Mouse (Mus musculus) CD8-positive naive resting alpha-beta T cell, adult 2 months (primary cell): Measurements from ENCODE around the gene Col17a1.
A peak's percentile ranks its signal among the peaks of the same experiment; 100 is the strongest.

Experiments used
- DNase-seq, 2 experiments: peaks; one replicate each; pipeline ENCODE4 v3.0.0; 2022; ENCODE audit warnings: low read depth in 2 of 2, low spot score in 2 of 2

Gene Col17a1

DNA sequence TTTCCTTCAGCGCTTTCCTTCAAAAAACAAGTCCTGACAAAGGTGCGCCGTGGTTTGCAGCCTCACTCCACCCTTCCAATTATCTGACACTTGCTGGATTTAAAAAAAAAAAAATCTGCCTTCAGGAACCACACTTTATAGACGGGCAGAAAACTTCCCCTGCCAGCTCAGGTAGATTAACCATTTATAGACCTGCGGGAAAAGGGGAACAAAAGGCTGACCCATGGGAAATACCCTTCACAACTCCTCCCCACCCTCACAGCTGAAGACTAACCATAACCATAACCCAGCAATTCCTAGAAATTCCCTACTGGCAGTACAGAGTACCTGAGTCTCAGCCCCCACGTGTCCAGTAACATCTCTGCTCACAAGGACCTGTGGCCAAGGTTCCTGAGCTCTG lies at the start of gene Col17a1:
Gene Col17a1, minus strand, starts transcription at position 101 of the 400 bp plus-strand sequence.
- no peak for DNase-seq

DNA sequence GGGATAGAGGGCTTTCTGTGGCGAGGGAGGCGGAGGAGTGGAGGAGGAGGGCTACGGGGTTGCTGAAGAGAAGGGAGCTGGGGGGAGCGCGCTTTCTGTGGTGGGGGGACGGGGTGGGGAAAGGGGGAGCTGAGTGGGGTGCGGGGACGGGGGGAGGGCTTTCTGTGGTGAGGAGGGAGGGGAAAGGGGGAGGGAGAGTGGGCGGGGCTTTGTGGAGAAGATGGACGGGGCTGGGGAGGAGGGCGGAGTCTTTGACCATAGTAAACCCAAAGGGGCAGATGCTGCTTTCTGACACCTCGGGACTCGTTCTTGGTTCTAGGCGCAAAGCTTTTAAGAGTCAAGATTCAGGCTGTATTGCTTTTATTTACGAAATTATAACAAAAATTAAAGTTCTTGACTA lies 40.0 kb upstream of the Col17a1 start:
- no peak for DNase-seq

DNA sequence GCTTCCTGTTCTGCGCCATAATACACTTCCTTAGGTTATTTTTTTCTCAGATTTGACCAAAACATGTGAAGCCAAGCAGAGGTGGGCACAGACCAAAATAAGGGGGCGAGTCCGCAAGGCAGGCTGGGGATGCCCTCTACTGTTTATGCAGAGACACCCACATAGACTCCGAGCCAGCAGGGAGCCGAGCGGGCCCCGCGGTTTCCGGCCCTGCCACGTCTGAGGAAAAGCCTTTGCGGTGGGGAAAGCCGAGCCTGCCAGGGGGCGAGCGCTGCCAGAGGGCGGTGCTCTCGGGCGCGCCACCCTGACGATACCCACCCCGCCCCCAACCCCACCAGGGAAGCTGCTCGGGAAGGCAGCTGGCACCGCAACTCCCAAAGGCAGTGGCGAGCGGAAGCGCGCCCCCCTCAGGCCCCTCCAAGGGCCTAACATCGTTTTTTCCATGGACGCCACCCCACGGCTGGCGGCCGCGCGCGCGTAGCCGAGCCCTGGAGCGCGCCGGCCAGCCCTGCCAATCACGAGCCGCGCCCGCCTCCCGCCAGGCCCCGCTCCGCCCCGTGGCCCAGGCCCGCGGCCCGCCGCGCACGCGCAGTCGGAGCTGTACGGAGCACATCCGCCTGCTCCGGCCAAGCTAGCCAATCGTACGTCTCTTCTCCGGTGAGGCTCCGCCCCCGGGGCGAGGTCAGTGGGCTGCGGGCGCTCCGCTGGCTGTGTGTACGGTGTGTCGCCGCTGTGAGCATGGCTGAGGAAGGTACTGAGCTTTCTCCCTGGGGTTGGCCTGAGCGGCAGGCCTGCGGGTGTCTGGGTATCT lies 39.4 kb upstream of the Col17a1 start, which contains the start of gene Sfr1:
Gene Sfr1, plus strand, starts transcription at position 612 of the 811 bp plus-strand sequence.
- DNase-seq, result peak; percentile 98 to 99

DNA sequence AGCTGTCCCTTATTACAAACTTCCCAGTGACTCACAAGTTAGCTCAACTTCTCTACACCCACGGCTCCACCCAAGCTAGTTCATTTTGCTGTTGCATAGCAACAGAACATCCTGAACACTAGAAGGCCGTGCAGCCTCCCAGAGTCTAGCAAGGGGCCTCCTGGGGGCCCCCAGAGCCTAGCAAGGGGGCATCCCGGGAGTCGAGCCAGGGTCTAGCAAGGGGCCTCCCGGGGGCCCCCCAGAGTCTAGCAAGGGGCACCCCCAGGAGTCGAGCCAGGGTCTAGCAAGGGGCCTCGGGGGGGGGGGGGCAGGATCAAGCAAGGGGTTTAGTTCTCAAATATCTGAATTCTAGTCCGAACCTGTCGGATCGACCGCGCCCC lies 38.8 kb upstream of the Col17a1 start:
- peak; percentile 55 to 63 for DNase-seq

DNA sequence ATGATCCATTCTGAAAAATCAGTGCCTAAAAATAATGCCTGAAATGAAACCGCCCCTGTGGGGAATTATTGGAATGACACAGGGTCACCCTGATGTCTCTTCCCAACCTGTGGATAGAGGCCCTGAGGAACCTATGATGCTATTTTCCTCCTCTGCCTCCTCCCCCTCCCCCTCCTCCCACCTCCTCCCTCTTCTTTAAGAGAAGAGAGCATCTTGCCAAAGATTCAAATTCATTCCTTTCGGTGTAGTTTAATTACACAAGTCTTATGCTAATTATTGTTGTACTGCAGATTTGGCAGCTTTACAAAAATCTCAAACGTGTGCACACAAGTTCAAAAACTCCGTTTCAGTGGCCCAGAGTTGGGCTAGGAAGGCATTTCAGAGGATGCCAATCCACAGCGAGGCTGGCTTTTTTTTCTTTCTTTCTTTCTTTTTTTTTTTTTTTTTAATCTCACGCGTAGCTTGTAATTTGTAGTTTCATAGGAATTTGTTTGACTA lies 33.8 kb upstream of the Col17a1 start:
- no peak for DNase-seq

DNA sequence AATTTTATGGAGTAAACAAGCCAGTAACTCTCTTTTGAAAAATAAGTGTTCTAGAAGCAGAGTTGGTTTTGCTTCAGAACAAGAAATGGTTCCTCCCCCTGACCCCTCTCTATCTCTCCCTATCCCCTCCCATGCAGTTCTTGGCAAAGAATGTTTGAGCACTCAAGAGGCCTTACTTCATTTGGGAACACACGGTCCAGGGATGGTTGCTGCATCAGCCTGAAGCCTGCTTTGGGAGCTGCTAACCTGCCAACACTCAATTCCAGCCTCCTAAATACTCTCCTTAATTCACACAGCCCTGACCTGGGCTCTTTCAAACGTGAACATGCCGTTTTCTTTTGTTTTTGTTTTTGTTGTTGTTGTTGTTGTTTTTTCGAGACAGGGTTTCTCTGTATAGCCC lies 33.0 kb upstream of the Col17a1 start:
- DNase-seq, result no peak

DNA sequence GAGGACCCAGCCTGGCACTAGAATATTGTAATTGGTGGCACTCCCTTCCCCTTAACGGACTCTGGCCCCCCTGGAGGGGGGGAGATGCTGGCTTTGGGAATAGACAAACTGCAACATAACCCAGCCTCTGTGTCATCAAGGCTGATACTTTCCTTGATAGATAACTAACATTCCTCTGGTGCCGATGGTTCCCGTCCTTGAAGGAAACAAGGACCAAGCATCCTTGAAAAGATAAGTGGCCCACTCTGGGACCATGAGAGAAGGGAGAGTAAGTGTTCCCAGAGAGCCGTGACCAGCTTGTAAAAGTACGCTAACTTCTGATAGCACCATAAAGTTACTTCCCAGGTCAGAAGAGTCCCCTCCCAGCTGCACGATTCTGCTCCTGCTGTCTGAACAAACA lies 30.6 kb upstream of the Col17a1 start:
- no peak for DNase-seq

DNA sequence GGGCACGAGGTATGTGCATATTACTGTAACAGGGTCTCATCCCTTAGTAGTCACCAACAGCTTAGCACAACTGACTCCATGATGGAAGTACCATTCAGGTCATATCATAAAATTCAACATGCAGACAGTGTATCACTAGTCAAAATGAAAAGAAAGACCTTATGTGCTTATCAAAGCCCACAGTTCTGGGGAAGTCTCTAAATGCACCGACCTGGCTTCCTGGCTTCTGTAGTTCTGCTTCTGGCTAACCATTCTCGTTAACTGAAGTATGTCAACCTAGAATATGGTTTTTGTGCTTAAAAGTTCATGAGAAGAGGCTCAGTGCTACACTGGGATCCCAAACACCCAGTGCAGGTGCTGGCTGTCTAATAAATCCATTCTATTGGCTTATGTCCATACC lies 27.3 kb upstream of the Col17a1 start:
- DNase-seq, result no peak

DNA sequence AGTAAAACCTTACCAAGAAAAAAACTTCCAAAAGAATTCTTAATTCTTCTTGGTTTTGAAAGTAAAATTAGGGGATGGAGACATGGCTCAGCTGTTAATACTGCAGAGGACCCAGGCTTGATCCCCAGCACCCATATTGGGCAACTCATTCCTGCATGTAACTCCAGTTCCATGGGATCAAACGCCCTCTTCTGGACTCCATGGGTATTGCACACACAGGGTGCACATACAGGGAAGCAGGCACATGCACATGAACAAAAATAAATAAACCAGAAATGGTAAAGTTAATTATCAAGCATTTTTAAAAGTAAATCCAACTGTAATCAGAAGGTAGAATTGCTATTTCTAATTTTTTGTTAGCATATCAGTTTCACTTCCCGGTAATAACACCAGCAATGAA lies 24.2 kb upstream of the Col17a1 start:
- no peak for DNase-seq

DNA sequence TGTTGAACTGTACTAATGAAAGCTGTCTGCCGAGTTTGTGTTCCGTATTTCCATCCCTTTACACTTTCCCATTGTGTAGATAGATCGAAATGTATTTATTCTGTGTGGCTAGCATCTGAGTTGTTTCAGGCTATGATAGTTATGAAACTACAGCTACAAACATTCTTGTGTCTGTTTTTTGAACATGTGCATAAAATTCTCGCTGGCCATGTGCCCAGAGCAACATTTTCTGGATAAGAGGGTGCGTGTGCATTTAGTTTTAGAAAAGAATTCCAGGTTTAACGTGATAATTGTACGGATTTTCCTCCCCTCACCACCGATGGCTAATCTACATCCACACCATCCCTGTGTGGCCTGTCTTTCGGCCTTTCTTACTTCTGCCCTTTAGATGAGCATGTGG lies 21.6 kb upstream of the Col17a1 start:
- no peak for DNase-seq

DNA sequence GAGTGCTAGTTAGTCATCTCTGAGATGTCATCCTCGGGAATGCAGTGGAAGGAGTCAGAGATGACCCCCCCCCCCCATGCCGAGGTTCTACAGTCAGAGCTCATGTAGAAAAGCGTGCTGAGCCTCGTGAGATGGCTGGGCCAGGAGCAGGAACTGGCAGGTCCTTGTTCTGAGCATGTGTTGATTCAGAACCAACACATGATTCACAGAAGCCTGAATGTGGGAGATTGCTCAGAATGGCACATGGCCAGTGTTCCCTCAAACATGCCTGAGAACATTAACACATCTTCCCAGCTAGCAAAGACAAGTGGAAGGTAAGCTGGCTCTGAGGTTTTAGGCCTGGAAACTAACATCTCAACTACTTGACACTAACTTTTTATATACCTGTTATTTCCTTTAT lies 18.5 kb upstream of the Col17a1 start:
- DNase-seq, result no peak

DNA sequence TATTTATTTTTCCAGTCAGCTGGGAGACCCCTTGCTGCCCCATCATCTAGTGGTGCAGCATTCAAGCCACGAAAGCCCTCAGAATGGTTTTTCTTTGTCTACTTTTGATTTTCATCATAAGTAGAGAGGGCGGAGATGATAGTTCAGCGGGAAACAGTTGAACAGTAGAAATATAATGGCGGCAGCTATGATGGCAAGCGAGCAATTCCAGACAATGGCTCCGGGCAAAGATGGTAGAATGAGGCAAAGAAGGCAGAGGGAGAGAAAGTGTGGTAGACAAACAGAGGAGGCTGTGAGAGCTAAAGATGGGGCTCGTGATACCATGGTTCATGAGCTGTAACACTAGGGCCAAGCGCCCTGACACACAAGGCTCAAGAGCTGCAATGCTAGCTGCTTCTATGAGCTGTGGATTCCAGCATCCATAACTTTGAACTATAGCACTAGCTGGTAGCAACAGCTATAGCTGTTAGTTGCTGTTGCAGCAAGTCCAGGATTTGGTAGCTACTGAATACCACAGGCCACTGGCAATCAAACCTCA lies 13.9 kb upstream of the Col17a1 start:
- DNase-seq, result no peak

DNA sequence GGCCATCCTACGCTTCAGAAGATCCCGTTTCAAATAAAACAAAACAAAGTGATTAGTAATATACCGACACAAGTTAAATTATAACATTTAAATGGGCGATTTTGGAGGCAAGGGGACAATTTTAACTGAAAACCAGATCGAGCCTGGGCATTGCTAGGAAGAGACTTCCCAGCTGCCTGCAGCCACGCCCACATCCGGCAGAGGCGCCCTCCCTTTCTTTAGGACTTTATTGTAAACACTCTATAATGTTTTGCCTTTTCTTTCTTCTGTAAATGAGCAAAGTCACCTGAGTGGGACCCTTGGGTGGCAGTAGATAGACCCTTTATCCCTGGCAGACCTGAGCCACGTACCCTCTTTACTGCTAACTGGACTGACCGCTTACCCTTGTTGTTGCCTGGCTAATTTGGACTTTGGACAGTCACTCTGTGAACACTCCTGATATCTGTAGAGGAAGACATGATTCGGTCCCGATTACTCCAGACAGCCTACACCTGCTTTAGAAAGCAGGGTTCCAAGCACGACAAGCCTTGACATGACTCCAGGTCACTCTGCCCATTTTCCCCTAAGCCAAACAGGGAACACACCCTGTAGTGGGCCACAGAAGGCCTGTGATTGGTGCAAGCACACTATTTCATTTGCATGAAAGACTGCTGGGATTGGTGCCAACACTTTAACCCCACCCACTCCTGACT lies 13.3 kb upstream of the Col17a1 start:
- DNase-seq, result no peak

DNA sequence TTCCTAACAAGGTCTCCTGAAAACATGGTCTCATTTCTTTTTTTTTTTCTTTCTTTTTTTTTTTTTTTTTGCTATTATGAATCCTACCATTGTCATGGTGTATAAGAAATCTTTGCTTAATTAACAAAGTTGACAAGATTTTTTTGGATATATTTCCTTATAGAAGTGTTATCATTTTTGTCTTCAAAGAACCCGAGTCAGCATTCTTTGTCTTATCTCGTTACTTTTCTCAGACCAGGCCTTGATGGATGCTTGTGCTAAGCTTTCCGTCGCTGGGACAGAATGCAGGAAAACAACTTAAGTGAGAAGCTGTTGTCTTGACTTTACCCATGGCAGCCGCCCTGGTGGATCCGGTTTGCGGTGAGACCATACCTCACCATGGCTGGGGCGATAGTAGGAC lies 8.6 kb upstream of the Col17a1 start:
- no peak for DNase-seq

DNA sequence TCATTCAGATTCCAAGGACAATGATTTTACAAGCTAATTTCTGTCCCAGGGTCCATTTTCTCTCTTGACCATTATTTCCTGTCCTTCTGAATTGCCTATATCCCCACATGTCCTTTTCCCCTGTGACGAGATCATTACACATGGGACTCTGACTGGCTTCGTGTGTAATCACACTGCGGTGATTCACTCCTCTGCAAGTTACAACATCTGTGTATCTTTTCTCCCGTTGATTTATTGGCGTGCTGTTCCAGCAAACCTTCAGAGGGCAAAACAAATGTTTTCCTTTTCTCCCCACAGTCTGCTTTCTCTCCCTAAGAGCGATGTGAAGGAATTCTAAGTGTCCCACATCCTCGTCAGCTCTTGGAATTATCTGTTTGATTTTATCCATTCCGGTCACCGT lies 7.8 kb upstream of the Col17a1 start:
- DNase-seq, result no peak

DNA sequence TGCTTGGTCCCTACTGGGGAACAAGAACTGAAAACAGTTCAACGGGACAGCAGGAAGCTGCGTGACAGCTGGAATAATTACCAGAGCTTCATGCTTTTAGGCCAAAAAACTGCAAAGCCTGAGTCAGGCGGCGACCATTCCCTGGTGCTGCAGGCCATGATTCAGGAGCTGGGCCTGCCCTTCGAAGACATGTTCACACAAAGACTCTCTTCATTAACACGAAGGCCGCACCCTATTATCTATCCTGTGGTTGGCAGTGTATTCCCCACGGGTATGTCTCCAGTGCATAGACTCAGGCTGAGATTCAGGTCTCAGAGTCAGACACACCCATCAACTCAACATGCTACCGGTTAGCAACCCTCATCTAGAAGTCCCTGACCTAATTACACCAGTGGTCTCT lies 6.4 kb upstream of the Col17a1 start:
- DNase-seq, result no peak

DNA sequence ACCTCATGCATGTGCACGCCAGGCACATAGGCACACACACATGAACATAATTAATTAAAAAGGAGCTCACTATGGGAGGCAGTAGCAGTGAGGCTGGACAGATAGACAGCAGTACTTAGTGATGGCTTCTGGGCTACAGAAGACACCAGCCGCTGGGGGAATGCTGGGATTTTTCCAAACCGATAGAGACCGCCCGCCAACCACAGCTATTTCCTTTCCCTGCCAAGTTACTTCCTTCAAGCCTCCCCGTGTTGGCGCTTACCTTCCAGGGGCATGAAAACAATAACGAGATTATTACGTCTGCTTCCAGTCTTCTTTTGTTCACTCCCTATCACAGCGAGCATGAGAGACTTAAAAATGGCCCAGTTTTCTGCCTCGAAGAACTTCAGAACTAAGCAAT lies 5.2 kb upstream of the Col17a1 start:
- DNase-seq, result no peak

DNA sequence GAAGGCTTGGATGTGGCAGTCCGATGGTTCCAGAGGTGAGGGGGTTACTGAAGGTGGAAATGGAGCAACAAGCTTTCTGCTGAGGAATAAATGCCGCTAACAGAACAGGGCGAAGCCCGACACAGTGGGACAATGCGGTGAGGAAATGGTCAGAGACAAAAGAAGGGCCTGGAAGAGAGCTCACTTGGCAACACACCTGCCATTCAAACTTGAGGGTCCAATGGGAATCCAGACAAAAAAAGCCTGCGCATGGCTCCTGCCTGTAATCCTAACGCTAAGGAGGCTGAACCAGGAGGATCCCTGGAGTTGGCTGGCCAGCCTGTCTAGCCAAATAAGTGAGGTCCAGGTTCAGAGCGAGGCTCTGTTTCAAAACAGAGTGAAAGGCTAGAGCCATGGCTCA lies 4.5 kb upstream of the Col17a1 start:
- no peak for DNase-seq

DNA sequence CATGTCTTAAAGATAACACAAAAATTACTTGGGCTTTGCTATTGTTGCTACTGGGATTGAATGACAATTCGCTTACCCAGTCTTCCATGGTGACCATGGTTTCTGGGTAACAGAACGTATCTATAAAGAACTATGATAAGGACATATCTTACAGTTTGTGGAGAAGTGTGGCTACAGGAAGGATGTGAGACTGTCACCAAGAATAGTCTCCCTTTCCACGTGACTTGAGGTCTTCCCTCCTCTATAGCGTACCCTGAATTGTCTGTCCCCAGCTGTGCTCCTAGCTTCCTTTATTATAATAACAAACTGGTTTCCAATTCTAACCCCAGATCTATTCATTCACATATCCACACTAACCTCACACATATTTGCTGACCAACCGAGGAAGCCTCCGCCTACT lies 3.8 kb upstream of the Col17a1 start:
- no peak for DNase-seq

DNA sequence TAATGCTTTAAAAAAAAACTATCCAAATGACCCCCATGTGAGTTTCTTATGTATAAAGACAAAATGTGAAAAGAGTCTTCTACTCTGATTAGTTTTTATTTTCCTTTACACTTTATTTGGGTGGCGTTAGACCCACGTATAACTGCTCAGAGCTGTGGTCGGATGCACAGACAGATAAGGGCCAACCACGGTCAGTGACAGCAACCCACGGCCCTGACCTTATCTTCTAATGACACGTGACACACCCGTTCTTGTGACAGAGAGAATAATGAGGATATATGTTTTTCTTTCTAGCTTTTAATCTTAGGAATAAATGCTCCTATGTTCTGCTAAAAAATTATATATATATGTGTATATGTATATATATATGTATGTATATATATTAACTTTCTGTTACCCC lies 2.3 kb downstream of the Col17a1 start:
- no peak for DNase-seq

DNA sequence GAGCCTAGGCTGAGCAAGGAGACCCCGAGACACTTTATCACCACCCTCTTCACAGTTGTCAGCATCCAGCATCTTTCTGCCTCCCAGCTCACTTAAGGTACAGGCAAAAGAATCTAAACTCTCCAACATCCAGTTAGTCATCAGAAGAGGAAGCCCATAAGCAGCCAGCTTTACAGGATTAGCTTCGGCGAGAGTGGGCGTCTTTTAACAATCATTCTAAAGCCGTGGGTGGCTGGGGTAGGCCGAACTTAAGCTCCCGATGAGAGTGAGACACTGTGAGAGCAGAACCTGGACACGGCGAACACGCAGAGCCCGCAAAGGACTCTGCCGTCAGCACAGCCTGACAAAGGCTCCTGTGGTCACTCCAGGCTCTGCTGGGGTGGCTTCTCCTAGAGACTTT lies 13.2 kb downstream of the Col17a1 start:
- DNase-seq, result no peak

DNA sequence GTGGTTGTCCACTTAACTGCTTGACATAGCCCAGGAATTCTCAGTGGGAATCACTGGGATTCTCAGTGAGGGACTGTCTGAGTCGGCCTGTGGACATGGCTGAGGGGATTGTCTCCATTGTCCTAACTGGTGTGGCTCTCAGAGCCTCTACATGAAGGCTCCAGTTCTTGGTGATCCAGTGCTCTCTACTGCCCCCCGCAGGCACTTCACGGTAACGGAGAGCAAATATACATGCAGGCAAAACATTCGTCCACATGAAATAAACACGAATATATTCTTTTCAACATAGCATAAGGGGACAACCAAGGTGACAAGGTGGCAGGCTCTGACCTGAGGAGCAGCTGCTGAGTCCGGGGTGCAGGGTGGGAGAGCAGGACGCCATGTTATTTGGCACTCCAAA lies 17.5 kb downstream of the Col17a1 start:
- peak in 1 of 2 experiments; percentile 18 for DNase-seq
